Mouse (Mus musculus) midbrain, embryonic 10.5 days (tissue): ENCODE measurements at regions not wholly inside any gene's neighbourhood (a gene's known extent, or its start where the extent isn't known, plus 50 kb on each side); places are given as distances from the start of the nearest gene placed in this dataset.
A peak's percentile ranks its signal among the peaks of the same experiment; 100 is the strongest.

Source experiments
- DNase-seq: peaks from one replicate; pipeline ENCODE4 v3.0.0-alpha.2; 2017; ENCODE audit warnings: low spot score
- H3K27ac ChIP-seq: fragments of 300-500 bp; sonication (generic); replicated peaks from 2 replicates; pipeline ENCODE4 v1.5.1; 2016; ENCODE audit warnings: mild to moderate bottlenecking
- H3K27me3 ChIP-seq: fragments of 300-500 bp; sonication (generic); 2 replicates; pipeline ENCODE4 v1.6.1; 2016; ENCODE audit warnings: low read depth, mild to moderate bottlenecking; ENCODE audit not compliant: poor library complexity, severe bottlenecking
- H3K36me3 ChIP-seq: fragments of 300-500 bp; sonication (generic); 2 replicates; pipeline ENCODE4 v1.6.1; 2016; ENCODE audit warnings: mild to moderate bottlenecking, moderate library complexity
- H3K4me1 ChIP-seq: fragments of 300-500 bp; sonication (generic); 2 replicates; pipeline ENCODE4 v1.6.1; 2016
- H3K4me3 ChIP-seq: fragments of 300-500 bp; sonication (generic); 2 replicates; pipeline ENCODE4 v1.5.1; 2016; ENCODE audit warnings: mild to moderate bottlenecking, moderate library complexity
- H3K9me3 ChIP-seq: fragments of 300-500 bp; sonication (generic); replicated peaks from 2 replicates; pipeline ENCODE4 v1.6.1; 2016; ENCODE audit warnings: mild to moderate bottlenecking
- WGBS: fragments of 180-500 bp; shearing (Covaris S2); methylation state at CpG from one replicate; pipeline ENCODE4 v1.1.7; 2016; 5-methylcytosine and 5-hydroxymethylcytosine counted together

DNA sequence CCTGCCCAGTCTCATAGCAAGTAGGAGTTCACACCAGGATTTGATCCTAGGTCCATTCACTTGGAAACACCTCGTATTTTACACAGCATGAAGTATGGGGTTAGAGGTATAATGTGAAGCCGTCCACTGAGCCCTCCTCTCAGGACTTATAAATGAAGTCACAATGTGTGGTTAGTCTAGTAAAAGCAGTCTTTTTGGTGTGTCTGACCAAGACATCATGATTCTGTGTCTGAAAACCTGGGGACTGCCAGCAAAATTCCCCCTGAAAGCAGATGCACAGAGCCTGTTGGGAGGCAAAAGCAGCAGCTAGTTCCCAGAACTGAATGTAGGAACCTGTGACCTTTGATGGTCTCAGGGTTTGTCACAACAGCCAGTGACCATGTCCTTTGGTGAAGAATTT lies 91.0 kb upstream of the Ccnd2 start:
- no peak for DNase-seq
- Histone ChIP-seq H3K9me3 (no peaks in the 10 kb centered on the region), H3K27ac (no peak overlapping the region), H3K4me1 (peaks cover 15% of the 10 kb centered on the region), H3K4me3 (no peak overlapping the region), H3K36me3 (no peaks in the 10 kb centered on the region), H3K27me3 (peaks cover 18% of the 10 kb centered on the region)
- WGBS, result 90% methylated on average over 2 of the region's 2 CpGs

DNA sequence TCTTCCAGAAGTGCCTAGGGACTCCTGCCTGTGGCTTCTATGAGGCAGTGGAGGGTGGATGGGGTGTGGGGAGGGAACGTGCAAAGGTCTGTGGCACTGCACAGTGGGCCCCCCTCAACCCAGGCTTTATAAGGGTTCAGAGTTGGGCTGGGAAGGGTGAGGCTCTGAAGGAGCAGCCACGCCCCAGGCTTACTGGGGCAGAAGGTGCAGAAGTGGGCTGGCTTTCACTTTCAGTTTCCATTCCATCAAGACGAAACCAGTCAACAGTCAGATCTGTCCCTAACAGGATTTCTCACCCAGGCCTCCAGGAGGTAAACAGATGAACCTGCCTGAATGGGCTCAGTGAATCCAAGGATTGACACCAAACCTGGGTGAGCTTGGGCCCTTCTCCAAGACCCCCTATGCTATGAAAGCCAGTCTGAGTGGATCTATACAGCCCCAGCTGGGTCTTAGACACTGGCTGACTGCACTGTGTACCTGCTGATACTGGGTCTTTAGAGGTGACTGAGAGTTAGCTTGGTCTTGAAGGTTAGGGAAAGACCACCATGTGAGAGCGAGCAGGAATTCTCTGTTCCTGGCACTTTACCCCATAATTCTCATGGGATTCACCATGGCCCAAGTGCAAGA lies 93.9 kb upstream of the Ccnd2 start:
- DNase-seq, result no peak
- H3K27ac ChIP-seq, result no peak overlapping the region
- WGBS, result 88% methylated on average over 4 of the region's 4 CpGs

DNA sequence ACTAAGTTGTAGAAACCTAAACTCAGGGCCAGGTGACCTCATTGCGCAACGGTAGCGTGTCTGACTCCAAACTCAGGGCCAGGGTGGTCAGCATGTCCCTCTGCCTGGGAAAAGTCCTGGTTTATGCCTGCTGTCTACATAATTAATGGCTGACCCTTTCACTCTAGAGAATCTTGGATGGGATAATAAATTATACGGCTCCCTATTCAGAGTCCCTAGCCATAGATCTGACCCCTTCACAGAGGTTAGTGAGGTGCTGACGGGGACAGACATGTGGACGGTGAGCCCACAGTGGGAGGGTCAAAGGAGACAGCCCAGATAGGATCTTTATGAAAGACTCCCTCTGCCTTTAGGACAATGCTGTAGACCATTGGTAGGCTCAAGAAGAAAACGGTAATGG lies 94.7 kb upstream of the Ccnd2 start:
- Histone ChIP-seq H3K4me1 (peaks cover 52% of the 10 kb centered on the region), H3K27ac (no peak overlapping the region), H3K9me3 (no peaks in the 10 kb centered on the region), H3K36me3 (no peaks in the 10 kb centered on the region), H3K27me3 (peaks cover 18% of the 10 kb centered on the region), H3K4me3 (no peak overlapping the region)
- DNase-seq, result no peak
- 88% methylated on average over 7 of the region's 7 CpGs for WGBS

More for the DNA sequence above, 93.9 kb upstream of the Ccnd2 start:
- Histone ChIP-seq H3K4me3 (no peak overlapping the region), H3K36me3 (no peaks in the 10 kb centered on the region), H3K27me3 (peaks cover 25% of the 10 kb centered on the region), H3K4me1 (peaks cover 44% of the 10 kb centered on the region), H3K9me3 (no peaks in the 10 kb centered on the region)

DNA sequence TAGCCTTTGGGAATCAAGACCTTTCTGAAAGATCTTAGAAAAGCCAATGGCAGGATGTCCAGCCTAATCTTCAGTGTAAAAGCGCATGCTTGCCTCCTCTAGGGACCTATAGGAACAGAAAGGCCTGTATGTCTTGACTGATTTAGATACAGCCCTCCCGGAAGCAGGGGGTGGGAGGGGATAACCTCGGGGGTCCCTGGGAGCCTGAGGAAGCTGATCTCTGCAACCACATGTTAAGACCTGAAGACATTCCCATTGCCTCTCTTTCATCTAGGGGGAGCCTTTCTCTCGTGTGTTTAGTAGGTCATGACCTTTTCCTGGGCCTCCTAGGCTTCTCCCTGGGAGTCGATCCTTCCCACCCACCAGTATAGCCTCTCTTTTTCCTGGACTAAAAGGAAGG lies 95.3 kb upstream of the Ccnd2 start:
- 20% methylated on average over 5 of the region's 5 CpGs for WGBS
- no peaks in the 10 kb centered on the region for H3K36me3 ChIP-seq
- H3K4me1 ChIP-seq, result peaks cover 58% of the 10 kb centered on the region
- no peaks in the 10 kb centered on the region for H3K9me3 ChIP-seq
- DNase-seq, result no peak
- no peak overlapping the region; the same call in none of the 2 replicates for H3K27ac ChIP-seq
- peaks cover 18% of the 10 kb centered on the region for H3K27me3 ChIP-seq
- no peak overlapping the region for H3K4me3 ChIP-seq

DNA sequence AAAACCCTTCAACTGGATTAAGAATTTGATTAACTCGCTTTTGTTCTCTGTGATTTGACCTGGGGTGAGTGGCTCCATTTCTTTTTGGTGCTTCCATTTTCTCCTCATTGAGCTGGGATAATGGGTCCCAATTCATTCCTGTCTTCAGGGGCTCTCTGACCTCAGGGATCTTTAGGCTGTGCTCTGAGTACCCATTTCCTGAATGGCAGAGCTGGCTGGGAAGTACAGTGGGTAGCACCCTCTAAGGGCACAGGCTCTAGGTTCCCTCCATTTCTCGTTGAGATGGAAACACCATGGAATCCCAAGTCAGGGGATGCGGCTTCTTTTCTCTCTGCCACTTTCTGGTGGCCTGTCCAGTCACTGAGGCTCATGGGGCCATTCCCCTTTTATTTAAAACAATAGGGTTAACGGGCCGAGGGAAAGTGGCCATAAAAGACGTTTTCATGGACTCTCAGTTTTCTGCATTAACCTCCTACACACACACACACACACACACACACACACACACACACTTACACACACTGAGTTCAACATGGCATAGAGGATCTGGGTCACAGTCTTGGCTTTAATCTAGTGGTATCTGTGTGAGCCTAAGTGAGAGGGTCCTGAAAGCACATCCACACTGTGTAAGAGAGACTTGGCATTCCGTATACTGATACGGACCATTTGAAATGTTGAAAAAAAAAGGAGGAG lies 98.3 kb upstream of the Ccnd2 start:
- peak; percentile 63 for DNase-seq
- Histone ChIP-seq H3K27me3 (peaks cover 16% of the 10 kb centered on the region), H3K27ac (peak overlapping the region; percentile 81), H3K36me3 (no peaks in the 10 kb centered on the region), H3K4me1 (peaks cover 62% of the 10 kb centered on the region), H3K4me3 (peak overlapping the region; percentile 41; the same call in 1 of the 2 replicates), H3K9me3 (no peaks in the 10 kb centered on the region)
- WGBS, result 20% methylated on average over 8 of the region's 8 CpGs

DNA sequence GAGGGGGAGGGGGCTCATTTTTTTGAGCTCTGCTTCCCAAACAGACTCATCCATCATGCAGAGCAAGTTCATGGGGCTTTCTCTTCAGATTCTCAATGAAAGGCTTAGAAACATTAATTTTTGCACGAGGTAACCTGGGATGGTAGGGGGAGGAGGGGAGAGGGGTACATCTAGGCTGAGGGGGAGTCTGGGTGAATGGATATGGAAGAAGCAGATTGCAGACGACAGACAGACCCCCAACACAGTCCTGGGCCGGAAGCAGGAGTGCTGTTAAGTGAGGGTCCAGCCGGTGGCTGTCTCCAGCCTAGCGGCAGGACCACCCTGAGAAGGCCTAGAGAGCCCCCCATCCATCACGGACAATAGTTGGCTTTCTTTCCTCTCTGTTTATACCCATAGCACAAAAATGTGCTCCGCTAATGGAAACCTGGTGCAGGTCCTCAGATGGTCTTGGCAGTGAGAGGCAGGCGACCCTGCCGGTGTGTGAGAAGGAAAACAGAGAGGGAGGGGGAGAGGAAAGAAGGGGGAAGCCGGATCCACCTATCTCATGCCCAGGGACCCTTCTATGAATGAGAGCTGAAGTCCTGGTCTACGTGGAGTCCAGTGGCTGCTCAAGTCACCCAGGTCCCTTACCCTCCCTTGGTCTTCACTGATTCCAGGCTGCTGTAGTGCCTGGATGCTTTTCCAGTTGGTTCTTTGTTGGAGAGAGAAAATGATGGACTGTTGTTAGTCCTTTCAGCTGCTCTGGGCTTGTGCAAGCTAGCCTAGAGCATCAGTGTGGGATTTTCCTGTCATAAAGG lies 99.1 kb upstream of the Ccnd2 start:
- Histone ChIP-seq H3K27me3 (peaks cover 16% of the 10 kb centered on the region), H3K4me3 (peak overlapping the region; percentile 41), H3K27ac (peak overlapping the region; percentile 81), H3K4me1 (peaks cover 62% of the 10 kb centered on the region), H3K36me3 (no peaks in the 10 kb centered on the region), H3K9me3 (no peaks in the 10 kb centered on the region)
- WGBS, result 11% methylated on average over 11 of the region's 11 CpGs
- DNase-seq, result peak; percentile 31

DNA sequence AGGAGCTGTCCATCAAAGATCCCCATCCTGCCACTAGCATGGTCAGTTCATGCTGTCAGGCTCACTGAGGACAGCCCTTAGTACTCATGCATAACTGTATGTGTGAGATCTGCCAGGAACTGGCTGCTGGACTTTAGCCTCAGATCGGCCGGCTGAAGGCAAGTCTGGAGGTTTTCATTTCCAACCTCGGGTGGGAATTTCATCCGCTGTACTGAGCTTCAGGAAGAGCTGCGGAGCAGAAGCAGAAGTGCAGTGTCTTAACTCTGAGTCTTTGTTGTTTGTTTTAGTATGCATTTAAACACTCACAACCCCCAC lies 99.6 kb upstream of the Ccnd2 start:
- peaks cover 61% of the 10 kb centered on the region for H3K4me1 ChIP-seq
- WGBS, result 2% methylated on average over 5 of the region's 5 CpGs

DNA sequence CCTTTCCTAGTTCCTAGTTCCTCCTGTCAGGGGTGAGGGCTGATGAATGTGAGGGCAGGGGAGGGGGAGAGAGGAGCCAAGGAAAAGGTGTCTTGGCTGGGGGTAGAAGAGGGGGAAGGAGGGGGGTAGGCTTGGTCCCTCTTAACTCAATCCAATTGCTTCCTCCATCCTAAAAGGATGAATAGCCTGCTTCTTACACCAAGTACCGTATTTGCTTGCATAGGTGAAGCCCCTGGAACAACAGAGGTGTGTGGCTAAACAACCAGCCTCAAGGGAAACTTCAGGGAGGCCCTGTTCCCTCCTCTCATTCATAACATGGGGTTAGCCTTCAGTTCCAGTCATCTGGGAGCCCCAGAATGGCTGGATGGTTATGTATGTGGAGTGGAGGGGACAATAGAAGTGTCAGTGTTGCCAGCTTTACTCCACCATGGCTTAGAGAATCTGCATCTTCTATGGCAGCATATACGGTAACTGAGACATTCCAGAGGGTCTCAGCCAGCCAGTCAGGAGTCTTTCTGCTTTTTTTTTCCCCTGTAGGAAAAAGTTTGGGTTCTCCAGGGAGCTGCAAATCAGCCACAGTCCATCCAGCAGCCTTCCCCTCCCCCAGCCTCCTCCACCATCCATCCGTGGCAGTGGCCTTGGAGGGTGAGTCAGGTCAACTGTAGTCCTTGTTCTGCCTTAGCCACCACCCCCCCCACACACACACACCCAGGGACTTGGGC lies 100.2 kb upstream of the Ccnd2 start:
- Histone ChIP-seq H3K4me1 (peaks cover 56% of the 10 kb centered on the region), H3K27me3 (peaks cover 16% of the 10 kb centered on the region), H3K4me3 (peak overlapping the region; percentile 41), H3K36me3 (no peaks in the 10 kb centered on the region), H3K27ac (peak overlapping the region; percentile 81), H3K9me3 (no peaks in the 10 kb centered on the region)
- peak; percentile 65 for DNase-seq
- 5% methylated on average over 3 of the region's 3 CpGs for WGBS

More for the DNA sequence above, 99.6 kb upstream of the Ccnd2 start:
- Histone ChIP-seq H3K9me3 (no peaks in the 10 kb centered on the region), H3K27me3 (peaks cover 16% of the 10 kb centered on the region), H3K4me3 (peak overlapping the region; percentile 41), H3K36me3 (no peaks in the 10 kb centered on the region), H3K27ac (peak overlapping the region; percentile 81)
- DNase-seq, result peak; percentile 36

DNA sequence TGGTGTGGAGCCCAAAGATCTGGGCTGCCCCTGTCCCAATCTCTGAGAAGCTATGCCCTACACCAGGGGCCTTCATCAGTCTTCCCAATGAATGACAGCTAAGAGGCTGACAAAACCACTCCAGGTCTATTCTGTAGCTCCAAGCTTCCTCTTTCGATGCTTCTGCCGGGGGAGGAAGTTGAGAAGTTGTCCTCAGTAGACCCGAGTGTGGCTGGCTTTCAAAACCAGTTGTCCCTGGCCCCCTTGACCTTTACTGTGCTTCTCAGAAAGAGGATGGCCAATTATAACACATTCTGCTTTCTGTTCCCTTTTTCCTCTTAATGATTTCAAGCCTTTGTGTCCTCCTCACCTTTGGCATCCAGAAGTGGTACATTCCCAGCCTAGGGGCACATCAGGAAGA lies 101.9 kb upstream of the Ccnd2 start:
- WGBS, result 89% methylated on average over 3 of the region's 3 CpGs
- H3K27ac ChIP-seq, result 0 out of 2 replicates have a peak overlapping the region, but pooled peaks have one; percentile 6
- no peak for DNase-seq
- no peaks in the 10 kb centered on the region for H3K36me3 ChIP-seq
- H3K9me3 ChIP-seq, result no peaks in the 10 kb centered on the region
- H3K4me3 ChIP-seq, result no peak overlapping the region
- H3K4me1 ChIP-seq, result peaks cover 38% of the 10 kb centered on the region
- peaks cover 2% of the 10 kb centered on the region for H3K27me3 ChIP-seq

DNA sequence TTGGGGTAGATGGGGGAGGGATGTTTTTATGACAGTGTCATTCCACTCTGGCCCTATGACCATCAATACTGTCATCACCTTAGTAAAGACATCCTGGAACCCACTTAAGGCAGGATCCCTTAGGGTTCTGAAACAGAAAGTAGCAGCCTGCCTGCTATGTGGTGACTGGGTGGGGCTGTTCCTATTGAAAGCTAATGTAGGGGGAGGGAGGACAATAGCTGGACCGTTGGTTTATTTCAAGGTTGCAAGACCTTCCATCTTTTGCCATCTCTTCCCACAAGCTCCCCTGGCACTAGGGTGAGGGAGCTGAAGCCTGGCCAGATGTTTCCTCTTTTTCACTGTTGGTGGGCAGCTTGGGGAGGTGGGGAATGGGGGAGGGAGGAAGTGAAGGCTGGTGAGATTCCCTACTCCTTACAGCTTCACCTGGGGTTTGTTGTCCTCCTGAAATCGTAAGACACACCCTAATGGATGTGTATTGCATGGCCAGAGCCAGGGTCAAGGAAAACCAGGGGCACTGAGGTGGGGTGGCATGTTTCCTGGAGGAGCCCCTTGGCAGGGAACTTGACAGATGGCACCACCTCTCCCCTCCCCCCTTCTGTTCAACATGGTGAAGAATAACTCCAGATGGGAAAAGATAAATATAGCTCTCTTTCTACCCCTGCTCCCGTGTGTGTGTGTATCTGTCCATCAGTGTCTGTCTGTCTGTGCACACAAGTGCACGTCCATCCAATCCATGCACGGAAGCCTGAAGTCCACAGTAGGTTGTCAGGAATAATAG lies 112.1 kb upstream of the Ccnd2 start:
- H3K9me3 ChIP-seq, result no peaks in the 10 kb centered on the region
- H3K27me3 ChIP-seq, result peaks cover 23% of the 10 kb centered on the region
- WGBS, result 91% methylated on average over 5 of the region's 5 CpGs
- no peaks in the 10 kb centered on the region for H3K36me3 ChIP-seq
- no peak overlapping the region for H3K4me3 ChIP-seq
- no peak overlapping the region for H3K27ac ChIP-seq
- no peak for DNase-seq
- H3K4me1 ChIP-seq, result peaks cover 23% of the 10 kb centered on the region

DNA sequence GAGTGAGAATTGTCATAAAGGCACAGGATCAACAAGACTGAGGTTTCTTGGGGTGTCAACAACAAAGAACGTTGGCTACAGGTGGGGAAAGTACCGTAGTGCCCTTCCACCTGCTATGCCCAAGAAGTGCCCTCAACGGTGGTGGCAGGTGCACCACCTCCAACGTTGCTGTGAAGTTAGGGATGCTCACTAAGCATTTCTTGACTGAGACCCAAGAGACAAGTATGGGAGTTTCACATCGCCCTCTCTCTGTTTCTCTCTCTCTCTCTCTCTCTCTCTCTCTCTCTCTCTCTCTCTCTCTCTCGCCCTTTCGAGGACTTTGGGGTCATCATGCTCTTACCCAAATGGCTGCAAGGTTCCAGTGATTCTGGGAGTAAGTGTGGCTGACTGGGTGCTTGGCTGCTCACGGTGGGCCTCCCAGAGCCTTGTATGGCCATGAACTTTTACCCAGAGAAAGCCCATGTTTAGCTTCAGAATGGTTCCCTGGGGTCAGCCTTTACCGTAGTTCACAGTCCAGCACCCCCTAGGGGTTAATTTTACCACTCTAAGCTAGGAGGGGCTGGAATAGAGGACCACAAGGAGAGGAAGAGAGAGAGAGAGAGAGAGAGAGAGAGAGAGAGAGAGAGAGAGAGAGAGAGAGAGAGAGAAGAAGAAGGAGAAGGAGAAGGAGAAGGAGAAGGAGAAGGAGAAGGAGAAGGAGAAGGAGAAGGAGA lies 113.2 kb upstream of the Ccnd2 start:
- Histone ChIP-seq H3K9me3 (no peaks in the 10 kb centered on the region), H3K4me3 (no peak overlapping the region), H3K27me3 (peaks cover 24% of the 10 kb centered on the region), H3K4me1 (peaks cover 15% of the 10 kb centered on the region), H3K27ac (no peak overlapping the region), H3K36me3 (no peaks in the 10 kb centered on the region)
- WGBS, result 74% methylated on average over 9 of the region's 9 CpGs
- no peak for DNase-seq
